Mouse (Mus musculus): ENCODE results near the gene Hjurp. TPM values are rescaled to one million over a fixed set of nuclear protein-coding genes. Genes with fewer than 3 reads are reported as not detected.
"Not testable (repeated sequence)": the region's sequence is repeated elsewhere in the genome, so short reads cannot be mapped to it uniquely, and the experiment has no call there.

The Hjurp gene
- polyA plus RNA-seq, 1 experiment from 2014 or later = 168 TPM

- no peak overlapping the region for H3K9ac ChIP-seq
- 75% methylated on average over 3 of the region's 3 CpGs for WGBS
- peaks cover 72% of the 10 kb centered on the region for H3K9me3 ChIP-seq
- H3K4me3 ChIP-seq = no peak overlapping the region
- H3K4me2 ChIP-seq = no peak overlapping the region
- ATAC-seq (ENCODE audit: insufficient number of reproducible peaks, low FRiP score, low TSS enrichment, low read depth) = no peak
- no peaks in the 10 kb centered on the region for H3K4me1 ChIP-seq
- H3K27ac ChIP-seq = no peak overlapping the region
- H3K27me3 ChIP-seq = no peaks in the 10 kb centered on the region
- no peaks in the 10 kb centered on the region for H3K36me3 ChIP-seq
These were observed 47.9 kb downstream of the Hjurp start for GRCm38 (mm10) chr1:88229566-88229965.

DNA sequence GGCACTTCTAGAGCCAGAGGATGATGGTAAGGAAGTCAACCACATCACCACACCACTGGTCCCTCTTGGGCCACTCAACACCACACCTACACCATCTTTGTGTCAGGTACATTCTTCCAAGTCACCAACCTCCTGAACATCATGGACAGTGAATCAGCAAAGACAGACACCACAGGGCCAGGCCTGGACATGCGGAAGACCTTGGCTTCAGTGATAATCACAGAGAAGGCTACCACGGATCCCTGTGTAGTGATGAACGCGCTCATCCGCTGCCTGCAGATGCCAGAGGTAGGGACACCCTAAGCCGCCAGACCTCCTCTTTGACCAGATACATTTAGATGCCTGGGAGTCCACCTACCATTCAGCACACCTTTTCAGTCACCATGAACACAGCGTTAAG is 49.3 kb downstream of the Hjurp start:
- Histone ChIP-seq H3K27me3 (no peaks in the 10 kb centered on the region), H3K4me1 (no peaks in the 10 kb centered on the region), H3K4me3 (no peak overlapping the region), H3K36me3 (no peaks in the 10 kb centered on the region), H3K9me3 (peaks cover 63% of the 10 kb centered on the region), H3K27ac (no peak overlapping the region), H3K9ac (no peak overlapping the region), H3K4me2 (no peak overlapping the region)
- ATAC-seq (ENCODE audit: insufficient number of reproducible peaks, low FRiP score, low TSS enrichment, low read depth) = no peak
- 72% methylated on average over 7 of the region's 7 CpGs for WGBS

DNA sequence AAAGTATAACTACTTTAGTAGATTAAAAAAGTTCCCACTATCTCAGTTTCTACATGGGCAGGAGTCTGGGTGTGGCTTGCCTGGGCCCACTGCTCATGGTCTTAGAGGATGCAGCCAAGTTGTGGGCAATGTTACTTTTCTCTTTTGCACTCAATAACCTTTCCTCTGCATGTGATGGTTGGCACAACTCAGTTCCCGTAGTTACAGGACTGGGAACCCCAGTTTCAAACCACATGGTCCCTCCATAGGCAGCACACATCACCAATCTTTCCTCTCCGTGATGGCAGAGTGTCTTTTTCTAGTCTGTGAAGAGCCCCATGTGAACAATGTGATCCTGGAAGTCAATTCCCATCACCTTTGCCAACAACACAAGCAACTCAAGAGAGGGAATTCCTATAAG is 50.0 kb downstream of the Hjurp start:
- no peak overlapping the region for H3K4me2 ChIP-seq
- ATAC-seq (ENCODE audit: insufficient number of reproducible peaks, low FRiP score, low TSS enrichment, low read depth) = no peak
- no peak overlapping the region for H3K27ac ChIP-seq
- 58% methylated on average over 2 of the region's 2 CpGs for WGBS
- H3K9me3 ChIP-seq = peaks cover 59% of the 10 kb centered on the region
- no peaks in the 10 kb centered on the region for H3K4me1 ChIP-seq
- no peaks in the 10 kb centered on the region for H3K36me3 ChIP-seq
- no peak overlapping the region for H3K9ac ChIP-seq
- no peak overlapping the region for H3K4me3 ChIP-seq
- no peaks in the 10 kb centered on the region for H3K27me3 ChIP-seq

- H3K4me3 ChIP-seq = no peak within 1 kb of the TSS
- ATAC-seq (ENCODE audit: insufficient number of reproducible peaks, low FRiP score, low TSS enrichment, low read depth) = no peak
- no peaks in the 10 kb centered on the region for H3K4me1 ChIP-seq
- no peaks in the 10 kb centered on the region for H3K27me3 ChIP-seq
- H3K4me2 ChIP-seq = no peak within 1 kb of the TSS
- H3K27ac ChIP-seq = no peak within 1 kb of the TSS
- no peaks in the 10 kb centered on the region for H3K36me3 ChIP-seq
- no peak within 1 kb of the TSS for H3K9ac ChIP-seq
- peaks cover 54% of the 10 kb centered on the region for H3K9me3 ChIP-seq
- WGBS = 52% methylated on average over 5 of the region's 5 CpGs
These were observed 50.6 kb downstream of the Hjurp start, which contains the start of gene Mroh2a for GRCm38 (mm10) chr1:88226670-88227379. Gene Mroh2a, plus strand, starts transcription at chr1:88226986.

- Histone ChIP-seq H3K4me2 (no peak overlapping the region), H3K9ac (no peak overlapping the region), H3K27ac (no peak overlapping the region), H3K36me3 (no peaks in the 10 kb centered on the region), H3K4me1 (no peaks in the 10 kb centered on the region), H3K27me3 (no peaks in the 10 kb centered on the region), H3K9me3 (peaks cover 47% of the 10 kb centered on the region), H3K4me3 (no peak overlapping the region)
- no peak for ATAC-seq (ENCODE audit: insufficient number of reproducible peaks, low FRiP score, low TSS enrichment, low read depth)
These were observed 51.7 kb downstream of the Hjurp start for GRCm38 (mm10) chr1:88225741-88226140.

- not testable (repeated sequence) for H3K4me1 ChIP-seq; H3K4me3 ChIP-seq; H3K9ac ChIP-seq; H3K27me3 ChIP-seq; H3K4me2 ChIP-seq; H3K27ac ChIP-seq; H3K36me3 ChIP-seq; ATAC-seq (ENCODE audit: insufficient number of reproducible peaks, low FRiP score, low TSS enrichment, low read depth)
- 36% methylated on average over 2 of the region's 2 CpGs for WGBS
- peaks cover 46% of the 10 kb centered on the region for H3K9me3 ChIP-seq
These were observed 52.1 kb downstream of the Hjurp start for GRCm38 (mm10) chr1:88225301-88225700.

DNA sequence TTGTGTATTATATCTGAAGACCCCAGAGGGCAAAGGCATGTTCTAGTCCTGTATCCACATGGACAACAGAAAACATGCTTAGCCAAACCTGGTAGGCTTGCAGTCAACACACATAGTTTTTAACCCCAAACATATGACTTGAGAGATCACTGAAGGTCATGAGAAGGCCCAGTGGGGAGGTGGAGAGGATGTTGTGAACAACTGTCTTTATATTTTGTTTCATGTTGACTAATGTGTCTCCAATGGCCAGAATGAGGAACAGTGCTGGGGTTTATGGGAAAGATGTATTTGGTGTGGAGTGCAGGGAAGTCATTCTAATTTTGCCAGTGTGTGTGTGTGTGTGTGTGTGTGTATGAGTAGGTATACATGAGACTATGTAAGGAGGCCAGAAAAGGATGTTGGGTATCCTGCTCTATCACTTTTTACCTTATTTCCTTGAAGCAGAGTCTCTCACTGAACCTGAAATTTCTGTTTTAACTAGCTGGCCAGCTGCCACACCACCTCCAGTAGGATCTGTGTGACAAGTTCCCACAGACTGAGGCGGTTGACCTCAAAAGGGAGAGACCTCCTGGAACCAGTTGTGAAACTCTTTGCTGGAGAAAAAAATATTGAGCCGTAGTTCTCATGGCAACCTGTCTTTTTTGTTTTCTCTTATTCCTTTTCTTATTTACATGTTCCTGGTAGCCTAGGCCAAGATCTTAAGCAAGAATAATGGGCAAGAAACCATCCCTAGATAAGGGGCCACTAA is 53.2 kb downstream of the Hjurp start:
- Histone ChIP-seq H3K9me3 (peaks cover 35% of the 10 kb centered on the region), H3K9ac (no peak overlapping the region), H3K4me1 (no peaks in the 10 kb centered on the region), H3K4me3 (no peak overlapping the region), H3K27ac (no peak overlapping the region), H3K4me2 (no peak overlapping the region), H3K36me3 (no peaks in the 10 kb centered on the region), H3K27me3 (no peaks in the 10 kb centered on the region)
- WGBS = 63% methylated on average over 2 of the region's 2 CpGs
- no peak for ATAC-seq (ENCODE audit: insufficient number of reproducible peaks, low FRiP score, low TSS enrichment, low read depth)

DNA sequence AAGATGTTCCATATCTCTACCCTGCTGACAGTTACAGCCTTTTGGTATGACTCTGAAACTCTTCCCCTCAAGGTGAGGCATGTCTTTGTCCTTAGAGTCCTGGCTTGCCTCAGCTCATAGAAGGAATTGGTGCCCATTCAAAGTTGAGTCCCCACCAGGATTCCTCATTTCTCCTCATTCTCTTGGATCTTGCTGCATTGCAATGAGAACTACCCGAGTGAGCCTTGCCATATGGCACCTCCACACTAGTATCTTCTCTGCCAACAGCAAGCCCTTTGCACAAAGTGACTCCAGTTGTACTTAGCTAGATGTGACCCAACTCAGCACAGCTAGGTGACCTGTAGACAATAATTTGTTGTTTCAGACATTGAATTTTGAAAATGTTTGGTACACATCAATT is 53.8 kb downstream of the Hjurp start:
- WGBS = 53% methylated on average over 1 of the region's 1 CpGs
- Histone ChIP-seq H3K9me3 (peaks cover 29% of the 10 kb centered on the region), H3K4me2 (no peak overlapping the region), H3K27ac (no peak overlapping the region), H3K9ac (no peak overlapping the region), H3K4me3 (no peak overlapping the region), H3K36me3 (no peaks in the 10 kb centered on the region), H3K27me3 (no peaks in the 10 kb centered on the region), H3K4me1 (no peaks in the 10 kb centered on the region)
- no peak for ATAC-seq (ENCODE audit: insufficient number of reproducible peaks, low FRiP score, low TSS enrichment, low read depth)

- not testable (repeated sequence) for H3K9ac ChIP-seq; H3K4me2 ChIP-seq; H3K27me3 ChIP-seq; H3K36me3 ChIP-seq; H3K4me1 ChIP-seq; H3K4me3 ChIP-seq; H3K27ac ChIP-seq; ATAC-seq (ENCODE audit: insufficient number of reproducible peaks, low FRiP score, low TSS enrichment, low read depth)
- H3K9me3 ChIP-seq = peaks cover 24% of the 10 kb centered on the region
These were observed 54.4 kb downstream of the Hjurp start for GRCm38 (mm10) chr1:88223011-88223515.

DNA sequence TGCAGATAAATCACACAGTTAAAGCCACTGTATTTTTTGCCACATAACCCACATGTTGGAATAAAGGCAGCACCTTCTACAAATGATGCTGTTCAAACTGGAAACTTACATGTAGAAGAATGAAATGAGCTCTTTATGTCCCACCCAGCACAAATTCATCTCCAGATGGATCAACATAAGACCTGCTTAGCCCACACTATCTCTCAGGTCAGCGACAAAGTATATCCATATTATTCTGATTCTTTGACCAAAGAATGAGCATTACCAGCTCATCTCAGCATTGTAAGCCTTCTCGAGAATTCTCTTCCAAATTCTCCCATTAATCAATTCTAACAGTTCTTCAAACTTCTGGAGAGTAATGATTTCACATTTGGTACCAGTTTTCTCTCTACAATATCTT is 55.2 kb downstream of the Hjurp start:
- Histone ChIP-seq H3K9ac (no peak overlapping the region), H3K36me3 (no peaks in the 10 kb centered on the region), H3K4me3 (no peak overlapping the region), H3K4me1 (no peaks in the 10 kb centered on the region), H3K27me3 (no peaks in the 10 kb centered on the region), H3K4me2 (no peak overlapping the region), H3K9me3 (peaks cover 22% of the 10 kb centered on the region), H3K27ac (no peak overlapping the region)
- 44% methylated on average over 2 of the region's 2 CpGs for WGBS
- ATAC-seq (ENCODE audit: insufficient number of reproducible peaks, low FRiP score, low TSS enrichment, low read depth) = no peak

- H3K9ac ChIP-seq = no peak overlapping the region
These were observed 57.1 kb downstream of the Hjurp start for GRCm38 (mm10) chr1:88220336-88220735.

DNA sequence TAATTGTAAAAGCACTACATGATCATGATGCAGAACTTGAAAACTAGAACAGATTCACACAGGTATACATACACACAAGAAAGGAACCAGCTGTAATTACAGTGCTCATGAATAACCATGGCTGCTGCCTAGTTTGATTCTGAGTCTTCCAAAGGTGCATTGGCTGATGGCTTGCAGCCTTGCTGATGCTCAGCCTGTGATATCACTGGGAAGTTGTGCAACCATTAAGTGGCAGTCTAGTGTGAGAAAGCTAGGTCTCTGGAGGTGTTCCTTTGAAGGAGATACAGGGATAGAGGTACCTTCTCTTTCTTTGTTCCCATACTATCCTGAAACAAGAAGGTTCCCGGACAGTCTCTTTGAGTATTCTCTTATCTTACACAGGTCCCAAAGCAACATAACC is 58.4 kb downstream of the Hjurp start:
- WGBS = 16% methylated on average over 1 of the region's 1 CpGs
- ATAC-seq (ENCODE audit: insufficient number of reproducible peaks, low FRiP score, low TSS enrichment, low read depth) = no peak
- H3K9me3 ChIP-seq = peaks cover 25% of the 10 kb centered on the region
- no peak overlapping the region for H3K9ac ChIP-seq
- no peak overlapping the region for H3K4me2 ChIP-seq
- H3K4me1 ChIP-seq = no peaks in the 10 kb centered on the region
- no peaks in the 10 kb centered on the region for H3K36me3 ChIP-seq
- H3K4me3 ChIP-seq = no peak overlapping the region
- H3K27ac ChIP-seq = no peak overlapping the region
- no peaks in the 10 kb centered on the region for H3K27me3 ChIP-seq

More at GRCm38 (mm10) chr1:88220336-88220735, 57.1 kb downstream of the Hjurp start:
- ATAC-seq (ENCODE audit: insufficient number of reproducible peaks, low FRiP score, low TSS enrichment, low read depth) = no peak
- Histone ChIP-seq H3K4me2 (no peak overlapping the region), H3K27ac (no peak overlapping the region), H3K4me1 (no peaks in the 10 kb centered on the region), H3K9me3 (peaks cover 16% of the 10 kb centered on the region), H3K36me3 (no peaks in the 10 kb centered on the region), H3K4me3 (no peak overlapping the region), H3K27me3 (no peaks in the 10 kb centered on the region)

All from limb, embryonic 15.5 days (tissue).